Mouse (Mus musculus): ENCODE data around the gene H2al1f. TPM values are rescaled to one million over a fixed set of nuclear protein-coding genes. Genes with fewer than 3 reads are reported as not detected.
"Not testable (repeated sequence)": the region's sequence is repeated elsewhere in the genome, so short reads cannot be mapped to it uniquely, and the experiment has no call there.

H2al1f gene
- not detected for total RNA-seq (2021)
- long read RNA-seq: 0 reads

DNA sequence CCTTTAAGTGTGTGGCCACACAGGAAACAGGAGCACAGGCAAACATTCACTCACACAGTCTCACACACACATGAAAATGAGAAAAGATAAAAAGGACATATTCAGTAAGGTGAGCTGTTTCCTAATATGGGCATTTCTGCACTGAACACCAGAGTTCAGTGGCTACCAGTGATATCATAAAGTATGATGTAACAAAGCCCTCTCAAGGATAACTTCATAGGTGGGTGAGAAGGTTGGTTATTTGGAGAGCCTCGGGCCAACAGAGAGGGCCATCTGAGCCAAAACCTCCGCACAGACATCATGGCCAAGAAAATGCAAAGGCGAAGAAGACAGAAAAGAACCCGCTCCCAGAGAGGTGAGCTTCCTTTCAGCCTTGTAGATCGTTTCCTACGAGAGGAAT is at the start of gene H2al1f:
Gene H2al1f (plus strand): TSS at position 301 of the 400 bp plus-strand sequence.
- not testable (repeated sequence) for DNase-seq (ENCODE audit: low spot score in 2 of 2)

DNA sequence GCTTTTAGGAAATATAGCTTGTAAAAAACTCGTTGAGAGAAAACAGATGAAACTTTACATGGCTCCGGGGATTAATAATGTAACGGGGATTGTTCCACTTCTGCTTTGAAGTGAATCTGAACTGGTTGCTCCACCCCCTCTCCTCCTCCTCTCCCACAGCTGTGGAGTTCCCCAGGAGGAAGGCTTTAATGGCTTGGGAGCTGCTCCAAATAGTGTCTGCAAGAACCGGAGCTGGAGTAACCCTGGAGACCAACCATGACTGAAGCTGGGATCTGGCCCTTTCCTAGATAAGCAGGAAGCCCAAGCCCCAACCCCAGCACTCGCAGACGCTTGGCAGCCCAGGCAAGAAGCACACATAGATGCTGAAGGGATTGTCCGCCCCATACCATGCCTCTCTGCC is 47.2 kb upstream of the H2al1f start:
- peak in 1 of 2 experiments; percentile 3 for DNase-seq (ENCODE audit: low spot score in 2 of 2)

DNA sequence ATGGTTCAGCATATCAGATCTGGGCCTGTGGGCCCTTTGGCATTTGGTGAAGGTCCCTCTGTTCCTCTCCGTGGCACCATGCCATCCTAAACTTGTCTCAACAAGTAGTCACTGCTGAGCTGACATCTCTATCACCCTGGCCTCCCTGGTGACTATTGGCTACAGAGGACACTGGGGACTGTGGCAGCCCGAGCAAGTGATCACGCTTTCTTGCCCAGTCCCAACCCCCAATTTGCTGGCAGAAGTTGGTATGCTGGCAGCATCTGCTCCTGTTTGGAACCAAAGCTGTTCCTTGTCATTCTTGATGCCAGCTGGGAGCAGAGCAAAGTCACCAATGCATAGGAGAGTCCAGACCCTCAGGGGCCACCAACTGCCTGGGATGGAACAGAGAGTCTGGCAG is 45.9 kb upstream of the H2al1f start:
- peak; percentile 7 to 22 for DNase-seq (ENCODE audit: low spot score in 2 of 2)

DNA sequence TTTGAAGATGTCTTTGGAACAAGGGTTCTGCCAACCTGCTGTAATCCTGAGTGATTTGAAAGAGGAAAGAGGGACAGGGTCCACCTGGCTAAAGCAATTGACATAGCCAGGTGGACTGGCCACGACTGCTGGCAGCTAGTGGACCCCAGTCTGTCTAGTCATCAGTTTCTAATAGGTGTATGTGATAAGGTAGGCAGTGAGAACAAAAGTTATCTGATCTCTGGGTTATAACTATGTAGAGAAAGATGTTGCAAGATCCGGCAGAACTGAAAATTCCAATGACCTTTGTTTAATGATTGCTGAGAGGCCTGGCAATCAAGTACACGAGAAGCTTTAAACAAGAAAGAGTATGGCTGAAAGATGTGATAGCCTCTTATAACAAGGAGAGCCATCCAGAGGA is 41.8 kb upstream of the H2al1f start:
- DNase-seq (ENCODE audit: low spot score in 2 of 2): no peak

- DNase-seq (ENCODE audit: low spot score in 2 of 2): no peak
Measured at GRCm38 (mm10) chrX:11277083-11277482, 37.9 kb upstream of the H2al1f start.

DNA sequence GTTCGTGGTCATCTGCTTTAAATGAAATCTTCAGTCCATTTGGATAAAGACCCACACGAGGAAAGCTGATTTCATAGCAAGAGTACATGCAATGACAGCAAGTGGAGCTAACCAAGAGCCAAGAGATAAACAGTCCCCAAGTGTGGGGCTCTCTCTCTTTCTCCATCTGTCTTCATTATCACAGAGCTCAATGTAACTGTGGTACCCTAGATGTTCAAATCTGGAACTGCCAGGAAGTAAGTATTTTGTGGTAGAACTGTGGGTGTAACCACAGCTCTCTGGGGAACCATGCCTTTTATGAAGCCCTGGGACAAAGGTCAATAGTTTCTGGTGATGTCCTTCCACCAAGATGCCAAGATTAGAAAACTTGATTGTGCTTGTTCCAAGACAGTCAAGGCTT is 34.2 kb upstream of the H2al1f start:
- DNase-seq (ENCODE audit: low spot score in 2 of 2): no peak

DNA sequence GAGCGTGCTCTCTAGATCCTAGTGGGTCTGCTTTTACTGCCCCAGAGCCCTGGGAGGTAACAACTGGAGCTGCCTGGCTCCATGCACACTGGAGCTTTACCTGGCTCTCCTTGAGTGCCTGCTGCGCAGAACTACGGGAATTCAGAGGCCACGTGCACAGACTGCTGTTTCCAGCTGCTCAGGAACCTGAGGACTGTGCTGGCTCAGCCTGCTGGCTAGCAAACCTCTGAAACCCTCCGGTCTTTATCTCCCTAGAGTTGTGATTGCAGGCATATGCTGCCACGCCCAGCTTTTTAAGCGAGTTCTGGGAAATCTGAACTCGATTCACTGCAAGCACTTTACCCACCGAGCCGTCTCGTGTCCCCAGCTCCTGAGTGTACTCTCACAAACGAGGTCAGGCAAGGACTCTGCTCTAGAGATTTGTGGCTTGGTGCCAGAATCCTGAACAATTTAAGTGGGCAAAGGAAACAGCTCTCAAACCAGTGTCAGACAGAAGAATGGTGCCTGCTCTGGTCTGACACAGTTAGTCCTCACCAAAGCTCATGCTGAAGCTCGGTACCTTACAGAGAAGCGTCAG is 26.6 kb upstream of the H2al1f start:
- DNase-seq (ENCODE audit: low spot score in 2 of 2): no peak

- DNase-seq (ENCODE audit: low spot score in 2 of 2): no peak
Measured at GRCm38 (mm10) chrX:11289244-11289643, 25.7 kb upstream of the H2al1f start.

DNA sequence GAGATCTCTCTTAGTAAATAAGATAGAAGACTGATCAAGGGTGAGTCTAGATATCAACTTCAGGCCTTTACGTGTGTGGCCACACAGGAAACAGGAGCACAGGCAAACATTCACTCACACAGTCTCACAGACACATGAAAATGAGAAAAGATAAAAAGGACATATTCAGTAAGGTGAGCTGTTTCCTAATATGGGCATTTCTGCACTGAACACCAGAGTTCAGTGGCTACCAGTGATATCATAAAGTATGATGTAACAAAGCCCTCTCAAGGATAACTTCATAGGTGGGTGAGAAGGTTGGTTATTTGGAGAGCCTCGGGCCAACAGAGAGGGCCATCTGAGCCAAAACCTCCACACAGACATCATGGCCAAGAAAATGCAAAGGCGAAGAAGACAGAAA is 16.0 kb upstream of the H2al1f start, which contains the start of gene H2al1a:
Gene H2al1a (plus strand): TSS at position 301 of the 400 bp plus-strand sequence.
- DNase-seq (ENCODE audit: low spot score in 2 of 2): not testable (repeated sequence)

- DNase-seq (ENCODE audit: low spot score in 2 of 2): not testable (repeated sequence)
Measured at GRCm38 (mm10) chrX:11302132-11302531, 12.8 kb upstream of the H2al1f start, which contains the start of gene H2al1b. Gene H2al1b, plus strand, starts transcription at chrX:11302432.

- not testable (repeated sequence) for DNase-seq (ENCODE audit: low spot score in 2 of 2)
Measured at GRCm38 (mm10) chrX:11305355-11305754, 9.6 kb upstream of the H2al1f start, which contains the start of gene H2al1c. Gene H2al1c, plus strand, starts transcription at chrX:11305655.

- DNase-seq (ENCODE audit: low spot score in 2 of 2): not testable (repeated sequence)
Measured at GRCm38 (mm10) chrX:11308524-11308923, 6.4 kb upstream of the H2al1f start, which contains the start of gene H2al1d. Gene H2al1d, plus strand, starts transcription at chrX:11308824.

DNA sequence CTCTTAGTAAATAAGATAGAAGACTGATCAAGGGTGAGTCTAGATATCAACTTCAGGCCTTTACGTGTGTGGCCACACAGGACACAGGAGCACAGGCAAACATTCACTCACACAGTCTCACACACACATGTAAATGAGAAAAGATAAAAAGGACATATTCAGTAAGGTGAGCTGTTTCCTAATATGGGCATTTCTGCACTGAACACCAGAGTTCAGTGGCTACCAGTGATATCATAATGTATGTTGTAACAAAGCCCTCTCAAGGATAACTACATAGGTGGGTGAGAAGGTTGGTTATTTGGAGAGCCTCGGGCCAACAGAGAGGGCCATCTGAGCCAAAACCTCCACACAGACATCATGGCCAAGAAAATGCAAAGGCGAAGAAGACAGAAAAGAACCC is 3.3 kb upstream of the H2al1f start, which contains the start of gene H2al1e:
Gene H2al1e (plus strand): TSS at position 301 of the 400 bp plus-strand sequence.
- DNase-seq (ENCODE audit: low spot score in 2 of 2): not testable (repeated sequence)

DNA sequence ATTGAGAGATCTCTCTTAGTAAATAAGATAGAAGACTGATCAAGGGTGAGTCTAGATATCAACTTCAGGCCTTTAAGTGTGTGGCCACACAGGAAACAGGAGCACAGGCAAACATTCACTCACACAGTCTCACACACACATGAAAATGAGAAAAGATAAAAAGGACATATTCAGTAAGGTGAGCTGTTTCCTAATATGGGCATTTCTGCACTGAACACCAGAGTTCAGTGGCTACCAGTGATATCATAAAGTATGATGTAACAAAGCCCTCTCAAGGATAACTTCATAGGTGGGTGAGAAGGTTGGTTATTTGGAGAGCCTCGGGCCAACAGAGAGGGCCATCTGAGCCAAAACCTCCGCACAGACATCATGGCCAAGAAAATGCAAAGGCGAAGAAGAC is 3.0 kb downstream of the H2al1f start, which contains the start of gene H2al1g:
Gene H2al1g (plus strand): TSS at position 301 of the 400 bp plus-strand sequence.
- DNase-seq (ENCODE audit: low spot score in 2 of 2): not testable (repeated sequence)

DNA sequence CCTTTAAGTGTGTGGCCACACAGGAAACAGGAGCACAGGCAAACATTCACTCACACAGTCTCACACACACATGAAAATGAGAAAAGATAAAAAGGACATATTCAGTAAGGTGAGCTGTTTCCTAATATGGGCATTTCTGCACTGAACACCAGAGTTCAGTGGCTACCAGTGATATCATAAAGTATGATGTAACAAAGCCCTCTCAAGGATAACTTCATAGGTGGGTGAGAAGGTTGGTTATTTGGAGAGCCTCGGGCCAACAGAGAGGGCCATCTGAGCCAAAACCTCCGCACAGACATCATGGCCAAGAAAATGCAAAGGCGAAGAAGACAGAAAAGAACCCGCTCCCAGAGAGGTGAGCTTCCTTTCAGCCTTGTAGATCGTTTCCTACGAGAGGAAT is 6.2 kb downstream of the H2al1f start, which contains the start of gene H2al1h:
Gene H2al1h (plus strand): TSS at position 301 of the 400 bp plus-strand sequence.
- not testable (repeated sequence) for DNase-seq (ENCODE audit: low spot score in 2 of 2)

DNA sequence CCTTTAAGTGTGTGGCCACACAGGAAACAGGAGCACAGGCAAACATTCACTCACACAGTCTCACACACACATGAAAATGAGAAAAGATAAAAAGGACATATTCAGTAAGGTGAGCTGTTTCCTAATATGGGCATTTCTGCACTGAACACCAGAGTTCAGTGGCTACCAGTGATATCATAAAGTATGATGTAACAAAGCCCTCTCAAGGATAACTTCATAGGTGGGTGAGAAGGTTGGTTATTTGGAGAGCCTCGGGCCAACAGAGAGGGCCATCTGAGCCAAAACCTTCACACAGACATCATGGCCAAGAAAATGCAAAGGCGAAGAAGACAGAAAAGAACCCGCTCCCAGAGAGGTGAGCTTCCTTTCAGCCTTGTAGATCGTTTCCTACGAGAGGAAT is 9.4 kb downstream of the H2al1f start, which contains the start of gene H2al1i:
Gene H2al1i (plus strand): TSS at position 301 of the 400 bp plus-strand sequence.
- DNase-seq (ENCODE audit: low spot score in 2 of 2): not testable (repeated sequence)

GRCm38 (mm10) chrX:11327522-11327921 is 12.6 kb downstream of the H2al1f start, which contains the start of gene H2al1j:
Gene H2al1j, plus strand, starts transcription at chrX:11327822.
- not testable (repeated sequence) for DNase-seq (ENCODE audit: low spot score in 2 of 2)

DNA sequence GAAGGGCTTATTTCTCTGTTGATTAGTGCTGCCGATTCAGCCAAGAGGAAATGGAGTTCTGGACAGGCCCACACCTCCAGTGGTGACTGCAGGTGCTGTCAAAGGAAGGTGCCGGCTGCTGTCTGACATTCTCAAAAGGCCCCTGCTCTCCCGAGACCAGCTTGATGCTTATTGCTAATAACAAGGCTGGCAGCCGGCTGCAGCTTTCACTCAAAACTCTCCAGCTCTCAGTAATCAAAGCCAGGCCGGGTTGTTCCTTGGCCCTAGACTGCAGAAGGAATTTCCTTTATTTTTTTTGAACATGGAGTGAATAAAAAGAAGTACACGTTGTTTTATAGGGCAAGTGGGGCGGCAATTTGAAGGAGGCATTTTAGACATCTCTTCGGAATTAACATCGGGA is 30.8 kb downstream of the H2al1f start:
- DNase-seq (ENCODE audit: low spot score in 2 of 2): peak in 1 of 2 experiments; percentile 25

GRCm38 (mm10) chrX:11346756-11347155 is 31.8 kb downstream of the H2al1f start:
- DNase-seq (ENCODE audit: low spot score in 2 of 2): no peak

- no peak for DNase-seq (ENCODE audit: low spot score in 2 of 2)
Measured at GRCm38 (mm10) chrX:11360823-11361222, 45.9 kb downstream of the H2al1f start.

GRCm38 (mm10) chrX:11361261-11361660 is 46.3 kb downstream of the H2al1f start:
- DNase-seq (ENCODE audit: low spot score in 2 of 2): no peak

DNA sequence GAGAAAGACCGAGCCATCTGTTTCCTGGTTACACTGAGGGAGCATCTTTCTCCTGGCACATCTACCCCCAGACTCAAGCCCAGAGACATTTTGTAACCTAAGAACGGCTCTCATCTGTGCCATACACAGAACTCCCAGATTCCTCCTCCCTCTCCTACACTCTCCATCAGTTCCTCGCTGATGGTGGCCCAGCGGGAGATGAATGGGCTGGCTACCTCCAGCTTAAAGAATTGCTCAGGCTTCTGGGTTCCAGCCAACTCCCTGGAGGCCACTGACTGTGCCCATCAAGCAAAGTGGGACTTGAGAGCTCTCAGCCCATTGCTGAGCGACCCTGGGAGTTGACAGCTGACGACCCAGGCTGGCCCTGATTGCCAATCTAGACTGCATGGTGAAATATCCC is 48.9 kb downstream of the H2al1f start:
- no peak for DNase-seq (ENCODE audit: low spot score in 2 of 2)

Measured in layer of hippocampus, adult 18-20 months (tissue).